Mouse (Mus musculus): ENCODE measurements around the gene Entpd1. TPM values are rescaled to one million over a fixed set of nuclear protein-coding genes. Genes with fewer than 3 reads are reported as not detected.

The Entpd1 gene
- polyA plus RNA-seq, 1 experiment from 2014 or later = 17.6 TPM

DNA sequence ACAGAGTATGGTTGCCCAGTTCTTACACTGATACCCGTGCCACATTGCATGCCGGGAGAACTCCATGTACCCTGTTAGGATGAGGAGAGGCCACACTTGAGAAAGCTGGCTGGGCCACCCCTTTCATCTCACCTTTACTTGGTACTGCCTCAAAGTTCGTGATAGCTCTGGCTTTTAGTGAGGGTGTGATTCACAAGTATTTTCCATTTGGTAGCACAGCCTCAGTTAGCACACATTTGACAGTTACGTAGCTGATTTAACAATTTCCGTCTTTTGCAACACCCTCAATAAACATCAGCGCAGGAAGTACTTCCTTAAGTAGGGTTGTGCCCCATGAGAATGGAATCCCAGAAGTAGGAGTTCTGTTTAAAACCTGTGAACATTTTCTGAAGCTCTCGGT is 53.6 kb downstream of the Entpd1 start:
- Histone ChIP-seq H3K4me2 (replicated peaks) (no peak overlapping the region), H3K36me3 (no peaks in the 10 kb centered on the region), H3K4me3 (replicated peaks) (no peak overlapping the region), H3K9me3 (replicated peaks) (no peaks in the 10 kb centered on the region), H3K4me1 (peaks cover 15% of the 10 kb centered on the region), H3K9ac (no peak overlapping the region), H3K27ac (replicated peaks) (no peak overlapping the region), H3K27me3 (no peaks in the 10 kb centered on the region)
- 86% methylated on average over 7 of the region's 7 CpGs for WGBS
- ATAC-seq (ENCODE audit: insufficient number of reproducible peaks, low FRiP score, low TSS enrichment, low read depth) = no peak

DNA sequence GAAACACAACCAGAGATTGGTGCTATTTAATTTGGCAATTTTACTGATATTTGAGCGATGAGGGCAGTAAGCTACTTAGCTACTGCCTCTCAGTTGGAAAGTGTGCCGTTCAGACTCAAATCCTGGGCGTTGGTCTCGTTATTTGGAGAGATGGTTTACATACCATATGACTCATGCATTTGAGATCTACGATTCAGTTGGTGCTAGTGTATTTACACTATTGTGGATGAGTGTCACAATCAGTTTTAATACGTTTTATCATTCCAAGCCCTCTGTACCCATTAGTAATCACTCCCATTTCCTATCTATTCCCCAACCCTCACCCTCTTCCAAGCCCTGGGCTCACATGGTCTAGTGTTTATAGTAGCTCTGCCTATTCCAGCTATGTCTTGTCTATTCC is 54.9 kb downstream of the Entpd1 start:
- Histone ChIP-seq H3K4me2 (replicated peaks) (no peak overlapping the region), H3K4me1 (peaks cover 12% of the 10 kb centered on the region; the same call in 1 of the 2 replicates), H3K27me3 (no peaks in the 10 kb centered on the region), H3K9ac (no peak overlapping the region), H3K27ac (replicated peaks) (no peak overlapping the region), H3K4me3 (replicated peaks) (no peak overlapping the region), H3K9me3 (replicated peaks) (no peaks in the 10 kb centered on the region), H3K36me3 (no peaks in the 10 kb centered on the region)
- 74% methylated on average over 6 of the region's 6 CpGs for WGBS
- ATAC-seq (ENCODE audit: insufficient number of reproducible peaks, low FRiP score, low TSS enrichment, low read depth) = no peak

DNA sequence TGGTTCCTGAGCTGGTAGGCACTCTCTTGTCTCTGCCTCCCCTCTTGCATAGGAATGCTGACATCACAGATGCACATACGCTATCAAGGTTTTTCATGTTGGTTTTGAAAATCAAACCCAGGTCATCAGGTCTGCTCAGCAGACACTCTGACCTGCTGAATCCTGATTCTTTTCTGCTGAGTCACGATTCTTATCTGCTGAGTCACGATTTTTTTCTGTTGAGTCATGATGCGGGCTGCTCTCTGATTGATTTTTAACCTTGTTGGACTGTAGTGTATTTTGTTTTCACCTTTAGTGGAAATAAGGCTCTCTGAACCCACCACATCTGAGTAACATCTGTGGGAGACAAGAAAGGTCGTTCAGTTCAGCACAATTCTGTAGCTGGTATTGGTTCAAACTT is 63.2 kb downstream of the Entpd1 start:
- Histone ChIP-seq H3K4me3 (replicated peaks) (no peak overlapping the region), H3K27me3 (no peaks in the 10 kb centered on the region), H3K9ac (no peak overlapping the region), H3K4me2 (replicated peaks) (no peak overlapping the region), H3K4me1 (no peaks in the 10 kb centered on the region), H3K9me3 (replicated peaks) (no peaks in the 10 kb centered on the region), H3K36me3 (no peaks in the 10 kb centered on the region), H3K27ac (replicated peaks) (no peak overlapping the region)
- 87% methylated on average over 5 of the region's 5 CpGs for WGBS
- no peak for ATAC-seq (ENCODE audit: insufficient number of reproducible peaks, low FRiP score, low TSS enrichment, low read depth)

DNA sequence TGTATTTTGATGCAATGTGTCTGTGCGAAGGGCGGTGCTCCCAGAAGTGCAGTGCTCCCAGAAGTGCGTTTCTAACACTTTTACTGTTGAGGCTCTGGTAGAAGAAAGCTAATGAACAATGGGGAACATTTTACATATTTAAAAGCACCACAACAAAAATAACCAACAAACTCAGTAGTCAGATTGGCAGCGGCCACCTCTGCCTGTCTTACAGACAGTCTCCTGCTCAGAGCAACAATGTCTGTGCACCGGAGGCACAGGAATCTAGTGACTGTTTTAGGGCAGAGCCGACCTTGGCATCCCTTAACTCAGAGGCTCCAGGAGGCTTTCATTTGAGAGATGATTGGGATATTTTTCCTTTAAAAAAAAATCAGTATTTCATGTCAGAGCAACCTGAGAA is 65.9 kb downstream of the Entpd1 start:
- WGBS = 76% methylated on average over 6 of the region's 6 CpGs
- Histone ChIP-seq H3K4me3 (replicated peaks) (no peak overlapping the region), H3K4me2 (replicated peaks) (no peak overlapping the region), H3K27ac (replicated peaks) (no peak overlapping the region), H3K9me3 (replicated peaks) (no peaks in the 10 kb centered on the region), H3K4me1 (no peaks in the 10 kb centered on the region), H3K9ac (no peak overlapping the region), H3K36me3 (no peaks in the 10 kb centered on the region), H3K27me3 (no peaks in the 10 kb centered on the region)
- ATAC-seq (ENCODE audit: insufficient number of reproducible peaks, low FRiP score, low TSS enrichment, low read depth) = no peak

- Histone ChIP-seq H3K36me3 (no peaks in the 10 kb centered on the region), H3K4me2 (replicated peaks) (no peak overlapping the region), H3K27me3 (no peaks in the 10 kb centered on the region), H3K9ac (no peak overlapping the region), H3K9me3 (replicated peaks) (no peaks in the 10 kb centered on the region), H3K4me1 (no peaks in the 10 kb centered on the region), H3K4me3 (replicated peaks) (no peak overlapping the region), H3K27ac (replicated peaks) (no peak overlapping the region)
- ATAC-seq (ENCODE audit: insufficient number of reproducible peaks, low FRiP score, low TSS enrichment, low read depth) = no peak
- 58% methylated on average over 17 of the region's 17 CpGs for whole genome bisulfite sequencing
These were observed 66.6 kb downstream of the Entpd1 start for GRCm38 (mm10) chr19:40678532-40679307.

- no peak overlapping the region for H3K4me2 ChIP-seq (replicated peaks)
- no peak overlapping the region for H3K4me3 ChIP-seq (replicated peaks)
- 87% methylated on average over 3 of the region's 3 CpGs for WGBS
- no peak overlapping the region for H3K27ac ChIP-seq (replicated peaks)
- no peaks in the 10 kb centered on the region for H3K36me3 ChIP-seq
- H3K9ac ChIP-seq = no peak overlapping the region
- no peak for ATAC-seq (ENCODE audit: insufficient number of reproducible peaks, low FRiP score, low TSS enrichment, low read depth)
- H3K9me3 ChIP-seq (replicated peaks) = no peaks in the 10 kb centered on the region
- no peaks in the 10 kb centered on the region for H3K4me1 ChIP-seq
- H3K27me3 ChIP-seq = no peaks in the 10 kb centered on the region
These were observed 67.5 kb downstream of the Entpd1 start for GRCm38 (mm10) chr19:40679632-40680031.

GRCm38 (mm10) chr19:40684124-40684523 is 72.0 kb downstream of the Entpd1 start:
- H3K9me3 ChIP-seq (replicated peaks) = no peaks in the 10 kb centered on the region
- no peak overlapping the region for H3K27ac ChIP-seq (replicated peaks)
- H3K4me2 ChIP-seq (replicated peaks) = no peak overlapping the region
- H3K4me1 ChIP-seq = no peaks in the 10 kb centered on the region
- no peaks in the 10 kb centered on the region for H3K36me3 ChIP-seq
- no peak for ATAC-seq (ENCODE audit: insufficient number of reproducible peaks, low FRiP score, low TSS enrichment, low read depth)
- H3K4me3 ChIP-seq (replicated peaks) = no peak overlapping the region
- 91% methylated on average over 1 of the region's 1 CpGs for WGBS
- H3K9ac ChIP-seq = no peak overlapping the region
- no peaks in the 10 kb centered on the region for H3K27me3 ChIP-seq

DNA sequence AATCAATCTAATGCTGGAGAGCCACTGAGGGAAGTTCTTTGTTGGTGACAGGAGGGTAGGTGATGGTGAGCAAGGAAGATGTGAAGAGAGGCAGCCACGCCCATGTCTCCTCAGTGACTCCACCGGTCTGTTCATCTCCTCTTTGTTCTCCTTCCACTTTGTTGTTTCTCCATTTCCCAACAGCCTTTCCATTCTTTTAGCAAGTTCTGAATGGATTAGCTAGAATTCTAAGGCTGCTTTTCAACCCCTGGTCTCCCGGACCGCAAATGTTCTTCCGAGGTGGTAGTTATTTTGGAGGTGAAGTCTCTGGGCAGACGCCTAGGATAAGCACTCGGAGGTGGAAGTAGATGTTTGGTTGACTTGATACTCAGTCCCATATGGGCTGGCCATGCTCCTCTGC is 72.4 kb downstream of the Entpd1 start:
- Histone ChIP-seq H3K27ac (replicated peaks) (no peak overlapping the region), H3K4me1 (no peaks in the 10 kb centered on the region), H3K9ac (no peak overlapping the region), H3K36me3 (no peaks in the 10 kb centered on the region), H3K27me3 (no peaks in the 10 kb centered on the region), H3K4me2 (replicated peaks) (no peak overlapping the region), H3K4me3 (replicated peaks) (no peak overlapping the region), H3K9me3 (replicated peaks) (no peaks in the 10 kb centered on the region)
- 89% methylated on average over 7 of the region's 7 CpGs for WGBS
- ATAC-seq (ENCODE audit: insufficient number of reproducible peaks, low FRiP score, low TSS enrichment, low read depth) = no peak

GRCm38 (mm10) chr19:40687291-40687927 is 75.2 kb downstream of the Entpd1 start:
- no peaks in the 10 kb centered on the region for H3K36me3 ChIP-seq
- H3K4me2 ChIP-seq (replicated peaks) = no peak overlapping the region
- ATAC-seq (ENCODE audit: insufficient number of reproducible peaks, low FRiP score, low TSS enrichment, low read depth) = no peak
- no peaks in the 10 kb centered on the region for H3K27me3 ChIP-seq
- no peak overlapping the region for H3K4me3 ChIP-seq (replicated peaks)
- WGBS = 75% methylated on average over 4 of the region's 4 CpGs
- H3K27ac ChIP-seq (replicated peaks) = no peak overlapping the region
- no peaks in the 10 kb centered on the region for H3K4me1 ChIP-seq
- no peak overlapping the region for H3K9ac ChIP-seq
- H3K9me3 ChIP-seq (replicated peaks) = no peaks in the 10 kb centered on the region

DNA sequence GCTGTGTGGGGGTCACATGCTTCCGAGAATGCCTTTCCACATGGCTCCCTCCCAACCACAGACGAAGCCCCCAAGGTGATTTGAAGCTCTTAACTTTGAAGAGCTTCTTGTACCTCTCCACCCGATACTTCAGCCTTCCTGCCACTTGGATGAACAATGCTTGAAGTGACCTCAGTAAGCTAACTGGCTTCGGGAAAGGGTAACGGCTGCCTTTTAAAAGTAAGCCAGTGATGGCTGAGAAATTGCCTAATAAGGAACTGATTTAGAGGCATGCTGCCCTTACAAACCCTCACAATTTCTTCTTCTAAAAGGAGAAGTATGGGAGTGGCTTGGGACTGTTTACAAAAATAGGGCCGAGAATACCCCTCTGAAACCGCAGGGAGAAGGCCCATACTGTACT is 81.0 kb downstream of the Entpd1 start:
- 77% methylated on average over 7 of the region's 7 CpGs for WGBS
- ATAC-seq (ENCODE audit: insufficient number of reproducible peaks, low FRiP score, low TSS enrichment, low read depth) = no peak
- Histone ChIP-seq H3K36me3 (no peaks in the 10 kb centered on the region), H3K4me1 (no peaks in the 10 kb centered on the region), H3K9me3 (replicated peaks) (no peaks in the 10 kb centered on the region), H3K4me2 (replicated peaks) (no peak overlapping the region), H3K27me3 (no peaks in the 10 kb centered on the region), H3K9ac (no peak overlapping the region), H3K27ac (replicated peaks) (no peak overlapping the region), H3K4me3 (replicated peaks) (no peak overlapping the region)

GRCm38 (mm10) chr19:40696116-40696515 is 84.0 kb downstream of the Entpd1 start:
- no peak overlapping the region for H3K4me2 ChIP-seq (replicated peaks)
- 88% methylated on average over 6 of the region's 6 CpGs for WGBS
- no peak overlapping the region for H3K27ac ChIP-seq (replicated peaks)
- no peak overlapping the region for H3K9ac ChIP-seq
- no peaks in the 10 kb centered on the region for H3K4me1 ChIP-seq
- no peaks in the 10 kb centered on the region for H3K36me3 ChIP-seq
- no peaks in the 10 kb centered on the region for H3K9me3 ChIP-seq (replicated peaks)
- ATAC-seq (ENCODE audit: insufficient number of reproducible peaks, low FRiP score, low TSS enrichment, low read depth) = no peak
- no peaks in the 10 kb centered on the region for H3K27me3 ChIP-seq
- no peak overlapping the region for H3K4me3 ChIP-seq (replicated peaks)
